10 mouse cellular contexts compared by ENCODE assay signal in the genomic region with DNA sequence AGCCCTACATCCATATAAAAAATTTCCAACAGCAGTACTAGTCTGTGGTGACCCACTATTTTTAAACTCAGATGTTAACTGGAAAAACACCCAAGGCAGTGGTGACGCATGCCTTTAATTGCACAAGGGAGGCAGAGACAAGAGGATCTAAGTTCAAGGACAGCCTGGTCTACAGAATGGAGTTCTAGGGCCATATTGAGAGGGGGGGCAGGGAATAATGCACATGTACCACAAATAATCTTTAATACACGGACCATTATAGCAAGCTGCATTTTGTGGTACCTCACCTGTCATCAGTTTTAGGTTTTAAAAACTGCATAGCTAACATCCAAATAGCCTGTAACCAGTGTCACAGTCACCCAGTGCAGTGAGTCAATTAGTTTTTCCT. TPM values are rescaled to one million over a fixed set of nuclear protein-coding genes. Genes with fewer than 3 reads are reported as not detected.
DNase-seq lines count a peak whose midpoint lies in the region; ATAC-seq and TF ChIP-seq lines count a peak whose summit lies in the region.
"Had no signal": no experiment of that assay in that cellular context is flagged by ENCODE, and none has a peak within 500 bp of the region (broad histone marks: within the 10 kb centered on the region; RNA-seq: fewer than 3 reads in every experiment).

No protein-coding gene starts in this region.

- TF ChIP-seq POLR2A in kidney, adult 2 months (IDR thresholded peaks at IDR 0.05; ENCODE audit: low read depth, low read length): no peak

- H3K4me1 ChIP-seq in kidney, adult 2 months (ENCODE audit: control insufficient read depth, insufficient read depth, low read length): no peaks in the 10 kb centered on the region; the same call in 1 of the 2 replicates
- no peaks in the 10 kb centered on the region for H3K4me1 ChIP-seq in intestine, embryonic 15.5 days (replicated peaks)

- no peak overlapping the region for H3K27ac ChIP-seq in kidney, adult 2 months (ENCODE audit: insufficient read depth, low read depth, low read length)
- H3K27ac ChIP-seq in intestine, embryonic 15.5 days: no peak overlapping the region
- H3K27ac ChIP-seq: liver, embryonic 15.5 days had no signal

- TF ChIP-seq CTCF in kidney, adult 2 months (conservative IDR thresholded peaks at IDR 0.05; ENCODE audit: insufficient read depth, insufficient read length, low read depth, low read length): no peak

- no peak overlapping the region for H3K4me2 ChIP-seq in intestine, embryonic 15.5 days (replicated peaks)
- H3K4me2 ChIP-seq: liver, embryonic 15.5 days had no signal

- no peaks in the 10 kb centered on the region for H3K9me3 ChIP-seq in intestine, embryonic 15.5 days
- H3K9me3 ChIP-seq: liver, embryonic 15.5 days had no signal

- DNase-seq in kidney, adult 2 months: peak; percentile 6
- DNase-seq in kidney, adult 11 months: no peak
- peak; percentile 47 for DNase-seq in adipocyte (ENCODE audit: low spot score)
- DNase-seq in naive thymus-derived CD4-positive, alpha-beta T cell, adult 2 months (ENCODE audit: low read depth): peak; percentile 36
- no peak for DNase-seq in thymus, postnatal 10 days (ENCODE audit: low spot score in 2 of 2)
- no peak for DNase-seq in urinary bladder, postnatal 25 days (ENCODE audit: low spot score)
- no peak for DNase-seq in natural killer cell, adult 2 months (ENCODE audit: low spot score in 2 of 2)
- DNase-seq: right cerebral cortex, postnatal 4 days had no signal

- 64% methylated on average over 2 of the region's 2 CpGs for WGBS in kidney, adult 2 months
- 60% methylated on average over 2 of the region's 2 CpGs for WGBS in intestine, embryonic 15.5 days

- peaks cover 35% of the 10 kb centered on the region for H3K36me3 ChIP-seq in kidney, adult 2 months (ENCODE audit: control insufficient read depth, insufficient read depth, low read length)
- H3K36me3 ChIP-seq in intestine, embryonic 15.5 days: peaks cover 15% of the 10 kb centered on the region; the same call in 1 of the 2 replicates

- H3K4me3 ChIP-seq in kidney, adult 2 months (ENCODE audit: insufficient read depth, low read depth, low read length): no peak overlapping the region
- no peak overlapping the region for H3K4me3 ChIP-seq in intestine, embryonic 15.5 days (replicated peaks)
- H3K4me3 ChIP-seq: liver, embryonic 15.5 days had no signal

- peak; percentile 33 for ATAC-seq in intestine, embryonic 15.5 days

- H3K27me3 ChIP-seq in kidney, adult 2 months (replicated peaks; ENCODE audit: control insufficient read depth, insufficient read depth, low read length): no peaks in the 10 kb centered on the region
- no peaks in the 10 kb centered on the region for H3K27me3 ChIP-seq in intestine, embryonic 15.5 days (replicated peaks)
- H3K27me3 ChIP-seq: liver, embryonic 15.5 days had no signal

- H3K9ac ChIP-seq in intestine, embryonic 15.5 days: no peak overlapping the region
- H3K9ac ChIP-seq: liver, embryonic 15.5 days had no signal

RNA-seq across cellular contexts. Expression of gene Hnrnpa2b1, which starts 10.8 kb away (rescaled TPM):
- 63.0 and 105 TPM in 2 replicates for polyA plus RNA-seq in kidney, adult 2 months (2012; rRNA removed)
- 1,529 and 1,675 TPM in 2 replicates for polyA plus RNA-seq in intestine, embryonic 15.5 days (2015; fragmentation: Nextera tagmentation; extraction: Ambion mirVana)

RNA-seq across cellular contexts. Expression of gene Cbx3, which starts 11.2 kb away (rescaled TPM):
- polyA plus RNA-seq in kidney, adult 2 months (2012; rRNA removed): 5.7 and 11.0 TPM in 2 replicates
- polyA plus RNA-seq in intestine, embryonic 15.5 days (2015; fragmentation: Nextera tagmentation; extraction: Ambion mirVana): 342 and 418 TPM in 2 replicates

RNA-seq across cellular contexts. Expression of gene Nfe2l3, which starts 26.4 kb away (rescaled TPM):
- 0.75 and 1.3 TPM in 2 replicates for polyA plus RNA-seq in kidney, adult 2 months (2012; rRNA removed)
- 1.9 TPM in 2 replicates for polyA plus RNA-seq in intestine, embryonic 15.5 days (2015; fragmentation: Nextera tagmentation; extraction: Ambion mirVana)

Comparison
In these comparisons a context has a peak if more than half of its experiments do, and no peak if none do; other contexts are left out.
1. DNase-seq: peak in kidney, adult 2 months (single experiment), adipocyte (single experiment) and naive thymus-derived CD4-positive, alpha-beta T cell, adult 2 months (single experiment); none in kidney, adult 11 months (single experiment), thymus, postnatal 10 days (0 of 2), urinary bladder, postnatal 25 days (single experiment) and natural killer cell, adult 2 months (0 of 2).
2. RNA of gene Hnrnpa2b1, which starts 10.8 kb away (polyA plus RNA-seq): 1,529 to 1,675 TPM in intestine, embryonic 15.5 days; 63.0 to 105 TPM in kidney, adult 2 months; every median in the first group is over 10 times any median in the second.
3. RNA of gene Cbx3, which starts 11.2 kb away (polyA plus RNA-seq): 342 to 418 TPM in intestine, embryonic 15.5 days; 5.7 to 11.0 TPM in kidney, adult 2 months; every median in the first group is over 10 times any median in the second.